Mouse (Mus musculus): ENCODE data around the gene Tmub2. TPM values are rescaled to one million over a fixed set of nuclear protein-coding genes. Genes with fewer than 3 reads are reported as not detected.
"Not testable (repeated sequence)": the region's sequence is repeated elsewhere in the genome, so short reads cannot be mapped to it uniquely, and the experiment has no call there.

The Tmub2 gene
- polyA plus RNA-seq, 1 experiment from 2014 or later: 83.4 TPM

DNA sequence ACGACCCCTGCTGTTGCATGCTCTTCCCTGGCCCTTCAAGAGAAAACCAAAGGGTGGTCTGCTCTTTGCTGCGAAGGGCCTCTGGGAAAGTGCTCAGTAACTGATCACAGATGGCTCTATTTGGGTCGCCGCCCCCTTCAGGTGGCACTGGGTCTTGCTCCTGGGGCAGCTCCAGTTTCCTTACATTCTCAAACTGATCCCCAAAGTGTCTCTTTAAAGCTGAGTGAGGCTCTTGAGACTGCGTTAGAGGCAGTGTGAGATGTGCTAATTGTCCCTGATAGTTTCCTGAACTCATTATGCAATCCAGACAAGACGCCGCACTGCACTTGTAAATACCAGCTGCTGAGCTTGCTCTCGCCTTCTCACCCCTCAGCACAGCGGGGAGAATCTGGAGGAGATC lies 27.2 kb upstream of the Tmub2 start:
- no peak overlapping the region for H3K4me3 ChIP-seq (replicated peaks)
- no peak overlapping the region for H3K9ac ChIP-seq (replicated peaks)
- peaks cover 13% of the 10 kb centered on the region for H3K36me3 ChIP-seq
- no peak overlapping the region for H3K4me2 ChIP-seq (replicated peaks)
- H3K27me3 ChIP-seq: no peaks in the 10 kb centered on the region
- H3K4me1 ChIP-seq (replicated peaks): peaks cover 12% of the 10 kb centered on the region
- WGBS: 31% methylated on average over 9 of the region's 9 CpGs
- H3K27ac ChIP-seq: no peak overlapping the region
- H3K9me3 ChIP-seq: no peaks in the 10 kb centered on the region
- ATAC-seq: no peak

DNA sequence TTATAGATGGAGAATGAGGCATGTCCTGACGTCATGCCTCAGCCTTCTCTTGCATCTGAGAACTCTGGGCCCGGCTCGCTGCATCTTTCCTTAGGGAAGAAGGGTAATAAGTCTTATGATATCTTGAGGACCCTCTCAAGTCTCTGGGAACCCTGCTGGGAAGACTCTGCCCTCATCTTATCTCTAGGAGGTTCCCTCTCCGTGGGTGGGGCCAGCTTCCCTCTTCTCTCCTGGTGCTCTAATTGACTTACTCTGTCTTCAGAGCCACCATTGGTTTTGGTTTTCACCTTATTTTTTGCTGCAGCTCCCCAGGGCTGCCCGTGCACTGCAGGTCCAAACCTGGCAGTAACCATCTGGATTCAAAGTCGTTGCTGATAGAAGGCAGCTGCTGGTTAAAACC lies 26.6 kb upstream of the Tmub2 start:
- H3K4me3 ChIP-seq (replicated peaks): no peak overlapping the region
- ATAC-seq: no peak
- no peaks in the 10 kb centered on the region for H3K9me3 ChIP-seq
- no peaks in the 10 kb centered on the region for H3K27me3 ChIP-seq
- WGBS: 85% methylated on average over 6 of the region's 6 CpGs
- no peak overlapping the region for H3K4me2 ChIP-seq (replicated peaks)
- H3K36me3 ChIP-seq: peaks cover 15% of the 10 kb centered on the region
- H3K9ac ChIP-seq (replicated peaks): no peak overlapping the region
- H3K27ac ChIP-seq: no peak overlapping the region
- H3K4me1 ChIP-seq (replicated peaks): peaks cover 12% of the 10 kb centered on the region

DNA sequence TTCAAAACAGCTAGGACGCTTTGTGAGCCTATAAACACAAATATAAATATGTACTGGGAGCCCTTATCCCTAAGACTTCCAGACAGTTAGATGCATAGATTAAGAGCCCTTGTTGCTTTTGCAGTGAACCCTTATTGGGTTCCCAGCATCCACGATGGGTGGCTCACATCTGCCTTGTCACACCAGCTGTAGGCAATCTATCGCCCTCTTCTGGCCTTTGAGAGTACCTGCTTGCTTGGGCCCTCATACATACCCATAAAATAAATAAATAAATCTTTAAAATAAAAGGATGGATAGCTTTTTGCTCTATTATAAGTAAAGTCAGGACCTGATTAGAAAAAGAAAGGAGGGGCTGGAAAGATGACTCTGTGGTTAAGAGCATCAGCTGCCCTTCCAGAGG lies 26.2 kb upstream of the Tmub2 start:
- H3K9ac ChIP-seq (replicated peaks): no peak overlapping the region
- H3K27ac ChIP-seq: no peak overlapping the region
- no peaks in the 10 kb centered on the region for H3K9me3 ChIP-seq
- ATAC-seq: no peak
- no peak overlapping the region for H3K4me2 ChIP-seq (replicated peaks)
- peaks cover 15% of the 10 kb centered on the region for H3K36me3 ChIP-seq
- H3K4me1 ChIP-seq (replicated peaks): peaks cover 12% of the 10 kb centered on the region
- 90% methylated on average over 3 of the region's 3 CpGs for WGBS
- H3K4me3 ChIP-seq (replicated peaks): no peak overlapping the region
- H3K27me3 ChIP-seq: no peaks in the 10 kb centered on the region

DNA sequence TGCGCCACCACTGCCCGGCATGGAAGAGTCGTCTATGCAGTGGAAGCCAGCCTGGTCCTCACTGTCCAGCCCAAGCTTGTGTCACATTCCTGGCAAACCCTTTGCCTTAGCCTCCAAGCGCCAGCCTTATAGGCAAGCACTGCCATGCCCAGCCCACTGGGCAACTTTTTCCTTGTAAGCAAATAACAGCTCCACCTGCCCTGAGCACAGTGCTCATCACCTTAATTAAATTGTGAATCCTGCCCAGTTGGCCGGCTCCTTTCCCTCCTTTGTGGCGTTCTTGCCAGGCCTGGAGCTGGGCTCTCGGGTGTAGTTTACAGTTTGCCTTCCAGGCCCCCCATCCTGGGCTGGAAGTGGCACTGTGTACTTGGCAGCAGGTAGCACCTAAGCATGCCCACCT lies 21.5 kb upstream of the Tmub2 start:
- 0 out of 2 replicates have a peak, but pooled peaks cover 5% of the 10 kb centered on the region for H3K4me1 ChIP-seq (replicated peaks)
- H3K9ac ChIP-seq (replicated peaks): no peak overlapping the region
- no peaks in the 10 kb centered on the region for H3K27me3 ChIP-seq
- peaks cover 12% of the 10 kb centered on the region for H3K36me3 ChIP-seq
- no peaks in the 10 kb centered on the region for H3K9me3 ChIP-seq
- H3K27ac ChIP-seq: no peak overlapping the region
- H3K4me2 ChIP-seq (replicated peaks): no peak overlapping the region
- WGBS: 98% methylated on average over 7 of the region's 7 CpGs
- H3K4me3 ChIP-seq (replicated peaks): no peak overlapping the region
- no peak for ATAC-seq

DNA sequence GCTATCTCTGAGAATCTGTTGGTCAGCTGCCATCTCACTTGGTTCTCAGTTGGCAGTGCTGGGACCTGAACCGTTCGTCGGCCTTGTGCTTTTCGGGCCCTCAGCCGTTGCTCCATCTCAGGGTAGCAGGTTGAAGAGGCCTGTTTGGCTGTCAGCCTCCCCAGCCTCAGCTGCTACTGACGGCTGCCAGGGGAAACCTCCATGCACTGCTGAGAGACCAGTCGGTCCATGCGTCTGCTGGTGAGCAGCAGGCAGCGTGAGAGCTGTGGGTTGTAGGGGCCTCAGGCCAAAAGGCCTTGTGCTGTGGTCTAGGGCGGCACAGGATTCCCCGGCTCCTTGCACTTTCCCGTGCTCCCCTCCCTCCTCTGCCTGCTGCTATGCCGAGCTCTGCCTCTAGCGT lies 18.9 kb upstream of the Tmub2 start:
- Histone ChIP-seq H3K9me3 (no peaks in the 10 kb centered on the region), H3K4me3 (replicated peaks) (no peak overlapping the region), H3K4me2 (replicated peaks) (no peak overlapping the region), H3K27me3 (no peaks in the 10 kb centered on the region), H3K9ac (replicated peaks) (0 out of 2 replicates have a peak overlapping the region, but pooled peaks have one; percentile 16), H3K36me3 (peaks cover 8% of the 10 kb centered on the region), H3K4me1 (replicated peaks) (0 out of 2 replicates have a peak, but pooled peaks cover 5% of the 10 kb centered on the region), H3K27ac (no peak overlapping the region)
- WGBS: 70% methylated on average over 13 of the region's 14 CpGs
- ATAC-seq: no peak

DNA sequence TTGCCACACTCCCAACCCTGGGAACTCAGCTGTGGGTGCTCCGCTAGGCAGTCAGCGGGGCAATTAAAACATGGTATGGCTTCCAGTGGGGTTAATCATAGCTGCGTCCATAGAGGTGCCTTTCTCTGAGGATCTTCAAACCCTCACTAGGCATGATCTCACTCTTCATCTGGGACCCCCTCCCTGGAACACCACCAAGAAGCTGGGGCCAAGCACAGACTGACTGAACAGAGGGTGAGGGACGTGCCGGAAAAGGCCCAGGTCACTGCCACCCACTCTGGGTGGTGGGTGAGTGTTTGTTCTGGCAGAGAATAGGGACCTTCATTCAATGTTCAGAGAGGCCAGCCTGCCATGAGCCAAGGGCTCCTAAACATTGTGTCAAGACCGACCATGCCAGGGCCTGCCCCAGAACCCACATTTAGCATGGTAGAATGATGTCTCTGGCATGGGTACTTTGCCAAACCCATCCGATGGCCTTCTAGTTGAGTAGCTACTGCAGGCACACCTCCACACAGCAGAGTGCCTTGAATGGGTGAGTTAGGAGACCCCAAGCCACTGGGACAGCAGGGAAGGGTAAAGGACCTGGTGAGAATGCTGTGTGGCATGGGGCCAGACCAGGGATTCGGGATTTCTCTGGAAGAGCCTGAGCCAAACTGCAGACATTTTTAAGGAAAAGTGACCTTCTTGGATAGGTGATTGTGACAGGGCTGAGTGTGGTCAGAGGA lies 17.9 kb upstream of the Tmub2 start:
- Histone ChIP-seq H3K36me3 (peaks cover 5% of the 10 kb centered on the region; the same call in 1 of the 2 replicates), H3K4me1 (replicated peaks) (0 out of 2 replicates have a peak, but pooled peaks cover 5% of the 10 kb centered on the region), H3K27ac (no peak overlapping the region), H3K4me3 (replicated peaks) (no peak overlapping the region), H3K27me3 (no peaks in the 10 kb centered on the region), H3K9me3 (no peaks in the 10 kb centered on the region), H3K9ac (replicated peaks) (no peak overlapping the region), H3K4me2 (replicated peaks) (no peak overlapping the region)
- ATAC-seq: 0 out of 2 replicates have a peak, but pooled peaks have one; percentile 14
- WGBS: 88% methylated on average over 8 of the region's 8 CpGs

DNA sequence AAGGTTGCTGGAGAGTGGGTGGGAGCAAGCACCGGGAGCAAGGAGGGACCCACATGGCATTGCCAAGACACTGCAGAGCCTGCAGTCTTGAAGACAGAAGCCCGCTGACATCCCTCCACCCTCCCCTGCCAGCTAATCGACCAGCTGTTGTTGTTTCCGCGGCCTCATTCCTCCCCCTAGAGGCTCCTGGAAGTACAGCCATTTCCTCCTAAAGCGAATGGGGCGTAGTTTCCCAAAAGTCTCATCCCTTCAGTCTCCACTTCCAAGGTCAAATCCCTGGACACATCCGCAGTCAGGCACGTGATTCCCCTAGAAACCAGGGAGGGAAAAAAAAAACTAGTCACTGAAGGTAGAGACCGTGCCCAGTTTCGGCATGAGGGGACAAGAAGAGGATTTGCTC lies 17.3 kb upstream of the Tmub2 start:
- H3K9me3 ChIP-seq: no peaks in the 10 kb centered on the region
- H3K9ac ChIP-seq (replicated peaks): no peak overlapping the region
- no peak overlapping the region for H3K4me3 ChIP-seq (replicated peaks)
- 8% methylated on average over 11 of the region's 11 CpGs for WGBS
- peaks cover 2% of the 10 kb centered on the region; the same call in 1 of the 2 replicates for H3K36me3 ChIP-seq
- ATAC-seq: peak; percentile 82
- H3K27me3 ChIP-seq: no peaks in the 10 kb centered on the region
- H3K4me2 ChIP-seq (replicated peaks): no peak overlapping the region
- H3K4me1 ChIP-seq (replicated peaks): 0 out of 2 replicates have a peak, but pooled peaks cover 5% of the 10 kb centered on the region
- no peak overlapping the region for H3K27ac ChIP-seq

DNA sequence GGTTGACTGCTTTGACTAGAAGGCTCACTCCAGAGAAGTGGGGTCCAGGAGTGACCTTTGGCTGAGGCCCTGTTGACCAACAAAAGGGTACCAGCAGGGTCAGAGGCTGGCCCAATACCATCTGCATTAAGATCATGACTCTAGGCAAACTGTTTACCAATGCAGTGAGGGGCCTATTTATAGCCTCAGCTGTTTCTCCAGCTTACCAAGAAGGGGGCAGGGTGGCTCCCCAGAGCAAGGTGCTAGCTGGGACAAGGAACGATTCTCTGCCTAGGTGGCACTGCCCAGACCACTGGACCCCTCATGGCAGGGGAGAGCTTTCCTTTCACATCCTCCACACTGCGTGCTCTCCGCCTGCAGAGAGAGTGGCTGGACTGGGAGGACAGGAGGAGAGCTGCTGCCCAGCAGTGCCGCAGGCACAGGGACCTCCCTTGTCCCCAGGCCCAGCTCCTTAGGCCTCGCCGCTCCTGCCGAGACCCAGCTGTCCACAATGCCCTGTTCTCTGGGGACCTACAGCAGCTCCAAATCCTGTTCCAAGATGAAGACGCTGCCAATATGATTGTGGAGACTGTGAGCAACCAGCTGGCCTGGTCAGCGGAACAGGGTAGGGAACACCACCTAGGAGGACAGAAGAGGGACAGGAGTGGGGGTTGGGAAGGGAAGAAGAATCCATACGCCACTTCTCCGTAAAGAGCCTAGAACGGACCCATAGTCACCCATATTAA lies 16.0 kb upstream of the Tmub2 start, which contains the start of gene Asb16:
Gene Asb16, plus strand, starts transcription at position 224 of the 725 bp plus-strand sequence.
- Histone ChIP-seq H3K4me1 (replicated peaks) (0 out of 2 replicates have a peak, but pooled peaks cover 5% of the 10 kb centered on the region), H3K9ac (replicated peaks) (no peak within 1 kb of the TSS), H3K27me3 (no peaks in the 10 kb centered on the region), H3K36me3 (no peaks in the 10 kb centered on the region), H3K4me3 (replicated peaks) (no peak within 1 kb of the TSS), H3K27ac (no peak within 1 kb of the TSS), H3K4me2 (replicated peaks) (no peak within 1 kb of the TSS), H3K9me3 (no peaks in the 10 kb centered on the region)
- no peak for ATAC-seq
- 86% methylated on average over 12 of the region's 12 CpGs for WGBS

DNA sequence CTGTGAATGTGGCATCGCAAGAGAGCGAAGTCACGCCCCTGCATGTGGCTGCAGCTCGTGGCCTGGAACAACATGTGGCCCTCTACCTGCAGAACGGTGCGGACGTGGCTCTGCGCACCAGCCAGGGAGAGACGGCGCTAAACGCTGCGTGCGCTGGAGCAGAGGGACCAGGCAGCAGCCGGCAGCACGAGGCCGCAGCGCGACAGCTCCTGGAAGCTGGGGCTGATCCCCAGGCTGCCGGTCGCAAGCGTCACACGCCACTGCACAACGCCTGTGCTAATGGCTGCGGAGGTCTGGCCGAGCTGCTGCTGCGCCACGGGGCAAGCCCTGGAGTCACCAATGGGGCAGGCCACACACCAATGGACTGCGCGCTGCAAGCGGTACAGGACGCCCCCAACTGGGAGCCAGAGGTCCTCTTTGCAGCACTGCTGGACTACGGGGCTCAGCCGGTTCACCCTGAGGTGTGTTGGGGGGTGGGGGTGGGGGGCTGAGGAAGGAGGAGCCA lies 8.3 kb upstream of the Tmub2 start:
- Histone ChIP-seq H3K4me2 (replicated peaks) (peak overlapping the region; percentile 80), H3K9me3 (no peaks in the 10 kb centered on the region), H3K4me3 (replicated peaks) (peak overlapping the region; percentile 36), H3K27ac (0 out of 2 replicates have a peak overlapping the region, but pooled peaks have one; percentile 5), H3K36me3 (no peaks in the 10 kb centered on the region), H3K9ac (replicated peaks) (peak overlapping the region; percentile 67), H3K27me3 (peaks cover 23% of the 10 kb centered on the region), H3K4me1 (replicated peaks) (peaks cover 11% of the 10 kb centered on the region)
- peak; percentile 79 for ATAC-seq
- under 1% methylated on average over 33 of the region's 33 CpGs for WGBS

DNA sequence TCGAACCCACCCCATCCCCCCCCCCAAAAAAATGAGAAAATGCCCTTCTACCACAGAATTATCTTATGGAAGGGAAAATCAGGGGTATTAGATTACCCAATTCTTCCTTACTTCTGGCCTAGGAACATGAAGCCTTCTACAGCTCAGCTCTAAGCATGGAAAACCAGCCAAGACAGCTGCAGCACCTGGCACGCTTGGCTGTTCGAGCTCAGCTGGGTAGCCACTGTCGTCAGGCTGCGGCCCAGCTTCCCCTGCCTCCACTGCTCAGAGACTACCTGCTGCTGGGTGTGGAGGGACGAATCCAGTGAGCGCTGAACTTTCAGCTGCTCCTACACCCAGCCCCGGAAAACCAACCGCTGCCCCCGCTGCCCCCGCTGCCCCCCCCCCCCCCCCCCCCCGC lies 7.0 kb upstream of the Tmub2 start:
- no peak for ATAC-seq
- no peaks in the 10 kb centered on the region for H3K9me3 ChIP-seq
- peaks cover 11% of the 10 kb centered on the region for H3K4me1 ChIP-seq (replicated peaks)
- H3K4me3 ChIP-seq (replicated peaks): no peak overlapping the region
- no peak overlapping the region for H3K9ac ChIP-seq (replicated peaks)
- no peak overlapping the region for H3K27ac ChIP-seq
- peaks cover 23% of the 10 kb centered on the region for H3K27me3 ChIP-seq
- no peaks in the 10 kb centered on the region for H3K36me3 ChIP-seq
- 57% methylated on average over 7 of the region's 12 CpGs for WGBS
- no peak overlapping the region for H3K4me2 ChIP-seq (replicated peaks)

DNA sequence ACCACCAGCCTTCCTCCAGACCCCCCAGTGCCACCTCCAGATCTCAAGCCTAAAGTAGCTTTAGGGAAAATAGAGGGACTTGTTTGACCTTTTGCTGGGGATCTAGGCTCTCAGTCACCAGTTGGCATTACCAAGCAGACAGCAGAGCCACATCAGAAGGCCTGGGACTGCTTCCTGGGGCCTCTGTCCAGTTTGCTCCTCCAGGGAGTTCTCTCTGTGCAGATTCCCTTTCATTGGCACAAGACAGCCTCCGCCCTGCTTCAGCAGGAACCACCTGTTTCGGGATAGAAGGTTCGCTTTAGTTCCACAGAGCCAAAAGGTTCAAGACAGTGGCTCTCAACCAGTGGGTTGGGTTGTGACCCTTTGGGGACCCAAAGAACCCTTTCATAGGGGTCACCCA lies 5.1 kb upstream of the Tmub2 start:
- Histone ChIP-seq H3K27ac (no peak overlapping the region), H3K4me1 (replicated peaks) (peaks cover 11% of the 10 kb centered on the region), H3K4me2 (replicated peaks) (no peak overlapping the region), H3K36me3 (no peaks in the 10 kb centered on the region), H3K9me3 (no peaks in the 10 kb centered on the region), H3K27me3 (peaks cover 23% of the 10 kb centered on the region), H3K9ac (replicated peaks) (no peak overlapping the region), H3K4me3 (replicated peaks) (no peak overlapping the region)
- ATAC-seq: no peak
- 92% methylated on average over 3 of the region's 3 CpGs for WGBS

DNA sequence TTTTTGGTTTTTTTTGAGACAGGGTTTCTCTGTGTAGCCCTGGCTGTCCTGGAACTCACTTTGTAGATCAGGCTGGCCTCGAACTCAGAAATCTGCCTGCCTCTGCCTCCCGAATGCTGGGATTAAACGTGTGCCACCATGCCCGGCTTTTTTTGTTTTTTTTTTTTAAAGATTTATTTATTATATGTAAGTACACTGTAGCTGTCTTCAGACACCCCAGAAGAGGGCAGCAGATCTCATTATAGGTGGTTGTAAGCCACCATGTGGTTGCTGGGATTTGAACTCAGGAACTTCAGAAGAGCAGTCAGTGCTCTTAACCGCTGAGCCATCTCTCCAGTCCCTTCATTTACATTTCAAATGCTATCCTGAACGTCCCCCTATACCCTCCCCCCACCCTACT lies 4.5 kb upstream of the Tmub2 start:
- Histone ChIP-seq H3K27me3 (peaks cover 20% of the 10 kb centered on the region), H3K4me1 (replicated peaks) (peaks cover 12% of the 10 kb centered on the region)
- not testable (repeated sequence) for ATAC-seq; H3K9ac ChIP-seq (replicated peaks); H3K4me3 ChIP-seq (replicated peaks); H3K36me3 ChIP-seq; H3K9me3 ChIP-seq; H3K27ac ChIP-seq; H3K4me2 ChIP-seq (replicated peaks)
- 69% methylated on average over 6 of the region's 6 CpGs for WGBS
